Comparison of ENCODE assay signal across 29 mouse cellular contexts in genomic region chr2:91085494-91086391, GRCm38 (mm10). TPM values are rescaled to one million over a fixed set of nuclear protein-coding genes. Genes with fewer than 3 reads are reported as not detected.
A peak's percentile ranks its signal among the peaks of the same experiment; 100 is the strongest.
DNase-seq lines count a peak whose midpoint lies in the region; ATAC-seq and TF ChIP-seq lines count a peak whose summit lies in the region.
"Had no signal": no experiment of that assay in that cellular context is flagged by ENCODE, and none has a peak within 500 bp of the region (broad histone marks: within the 10 kb centered on the region; RNA-seq: fewer than 3 reads in every experiment).

No protein-coding gene starts in this region.

- peak overlapping the region; percentile 62 for H3K27ac ChIP-seq in liver, adult 2 months (replicated peaks; ENCODE audit: insufficient read depth, low read depth, low read length)
- no peak overlapping the region for H3K27ac ChIP-seq in liver, embryonic 12.5 days
- no peak overlapping the region for H3K27ac ChIP-seq in midbrain, embryonic 12.5 days (replicated peaks)
- no peak overlapping the region for H3K27ac ChIP-seq in midbrain, embryonic 13.5 days
- H3K27ac ChIP-seq in brown adipose tissue, adult 24 weeks (replicated peaks; ENCODE audit: low read depth, low read length): peak overlapping the region; percentile 71
- peak overlapping the region; percentile 100 for H3K27ac ChIP-seq in macrophage
- H3K27ac ChIP-seq: embryonic facial prominence, embryonic 15.5 days; heart, embryonic 13.5 days; kidney, postnatal 0 days; lung, embryonic 15.5 days; neural tube, embryonic 13.5 days; stomach, embryonic 15.5 days had no signal

- H3K9me3 ChIP-seq in liver, embryonic 12.5 days (replicated peaks): no peaks in the 10 kb centered on the region
- no peaks in the 10 kb centered on the region for H3K9me3 ChIP-seq in midbrain, embryonic 12.5 days
- H3K9me3 ChIP-seq in midbrain, embryonic 13.5 days: no peaks in the 10 kb centered on the region
- H3K9me3 ChIP-seq: embryonic facial prominence, embryonic 15.5 days; heart, embryonic 13.5 days; liver, embryonic 13.5 days; lung, embryonic 15.5 days; neural tube, embryonic 13.5 days; stomach, embryonic 15.5 days had no signal

- H3K4me2 ChIP-seq in liver, embryonic 12.5 days: no peak overlapping the region
- no peak overlapping the region for H3K4me2 ChIP-seq in midbrain, embryonic 12.5 days (replicated peaks)
- H3K4me2 ChIP-seq in midbrain, embryonic 13.5 days (replicated peaks): no peak overlapping the region
- H3K4me2 ChIP-seq: embryonic facial prominence, embryonic 15.5 days; heart, embryonic 13.5 days; liver, embryonic 13.5 days; lung, embryonic 15.5 days; neural tube, embryonic 13.5 days; stomach, embryonic 15.5 days had no signal

- TF ChIP-seq POLR2A in liver, adult 2 months (IDR thresholded peaks at IDR 0.05; ENCODE audit: extremely low read depth, insufficient read depth, low read length): no peak

- H3K79me2 ChIP-seq in liver, adult 2 months (ENCODE audit: control insufficient read depth, insufficient read depth, low read length): no peaks in the 10 kb centered on the region
- peaks cover 87% of the 10 kb centered on the region for H3K79me2 ChIP-seq in macrophage (ENCODE audit: inconsistent target)

- H3K4me3 ChIP-seq in liver, adult 2 months (ENCODE audit: insufficient read depth, low read depth, low read length): no peak overlapping the region
- no peak overlapping the region for H3K4me3 ChIP-seq in liver, embryonic 12.5 days
- no peak overlapping the region for H3K4me3 ChIP-seq in midbrain, embryonic 12.5 days
- H3K4me3 ChIP-seq in midbrain, embryonic 13.5 days (replicated peaks): no peak overlapping the region
- no peak overlapping the region for H3K4me3 ChIP-seq in brown adipose tissue, adult 24 weeks (ENCODE audit: insufficient read depth, low read depth, low read length)
- H3K4me3 ChIP-seq in macrophage (ENCODE audit: inconsistent target): no peak overlapping the region
- H3K4me3 ChIP-seq: embryonic facial prominence, embryonic 15.5 days; heart, embryonic 13.5 days; liver, embryonic 13.5 days; lung, embryonic 15.5 days; neural tube, embryonic 13.5 days; stomach, embryonic 15.5 days had no signal

- H3K36me3 ChIP-seq in liver, adult 2 months (ENCODE audit: control insufficient read depth, insufficient read depth, low read length): no peaks in the 10 kb centered on the region
- H3K36me3 ChIP-seq in liver, embryonic 12.5 days: no peaks in the 10 kb centered on the region
- no peaks in the 10 kb centered on the region for H3K36me3 ChIP-seq in midbrain, embryonic 12.5 days
- H3K36me3 ChIP-seq in midbrain, embryonic 13.5 days: no peaks in the 10 kb centered on the region
- peaks cover 18% of the 10 kb centered on the region; the same call in 1 of the 2 replicates for H3K36me3 ChIP-seq in macrophage (ENCODE audit: inconsistent target)
- H3K36me3 ChIP-seq: embryonic facial prominence, embryonic 15.5 days; heart, embryonic 13.5 days; liver, embryonic 13.5 days; lung, embryonic 15.5 days; neural tube, embryonic 13.5 days; stomach, embryonic 15.5 days had no signal

- WGBS in liver, adult 2 months: 90% methylated on average over 14 of the region's 14 CpGs
- 70% methylated on average over 14 of the region's 14 CpGs for WGBS in liver, embryonic 12.5 days (ENCODE audit: insufficient replicate concordance)
- 85% methylated on average over 14 of the region's 14 CpGs for WGBS in midbrain, embryonic 12.5 days
- WGBS in midbrain, embryonic 13.5 days: 86% methylated on average over 14 of the region's 14 CpGs
- 76% methylated on average over 14 of the region's 14 CpGs for WGBS in macrophage (ENCODE audit: missing documents)

- DNase-seq in liver, adult 2 months (ENCODE audit: extremely low read depth, low read depth, low spot score): no peak
- no peak for DNase-seq in layer of hippocampus, postnatal 10 days (ENCODE audit: low spot score in 2 of 2)
- DNase-seq in adrenal gland, postnatal 10 days: no peak
- DNase-seq: adrenal gland, adult 2 months; B cell, adult 2 months; cerebellum, adult 18-20 months; cerebellum, postnatal 10 days; heart, postnatal 10 days; kidney, adult 18-20 months; kidney, postnatal 4 days; layer of hippocampus, postnatal 36 days; liver, embryonic 13.5 days; right cerebral cortex, postnatal 4 days had no signal

- TF ChIP-seq CTCF in liver, adult 2 months (IDR thresholded peaks at IDR 0.05; ENCODE audit: low read depth, low read length): no peak

- H3K9ac ChIP-seq in liver, adult 2 months (ENCODE audit: low read depth, low read length): peak overlapping the region; percentile 48; the same call in 1 of the 2 replicates
- no peak overlapping the region for H3K9ac ChIP-seq in liver, embryonic 12.5 days
- H3K9ac ChIP-seq in midbrain, embryonic 12.5 days (replicated peaks): 0 out of 2 replicates have a peak overlapping the region, but pooled peaks have one; percentile 11
- no peak overlapping the region for H3K9ac ChIP-seq in midbrain, embryonic 13.5 days (replicated peaks)
- H3K9ac ChIP-seq: embryonic facial prominence, embryonic 15.5 days; heart, embryonic 13.5 days; liver, embryonic 13.5 days; lung, embryonic 15.5 days; neural tube, embryonic 13.5 days; stomach, embryonic 15.5 days had no signal

- H3K4me1 ChIP-seq in liver, adult 2 months (ENCODE audit: control insufficient read depth, insufficient read depth, low read length): no peaks in the 10 kb centered on the region
- peaks cover 50% of the 10 kb centered on the region for H3K4me1 ChIP-seq in liver, embryonic 12.5 days
- no peaks in the 10 kb centered on the region for H3K4me1 ChIP-seq in midbrain, embryonic 12.5 days
- no peaks in the 10 kb centered on the region for H3K4me1 ChIP-seq in midbrain, embryonic 13.5 days (replicated peaks)
- peaks cover 8% of the 10 kb centered on the region for H3K4me1 ChIP-seq in brown adipose tissue, adult 24 weeks (ENCODE audit: control insufficient read depth, insufficient read depth, insufficient read length, low read length)
- H3K4me1 ChIP-seq: embryonic facial prominence, embryonic 15.5 days; lung, embryonic 15.5 days; neural tube, embryonic 13.5 days; stomach, embryonic 15.5 days had no signal

- H3K27me3 ChIP-seq in liver, adult 2 months (ENCODE audit: control insufficient read depth, insufficient read depth, low read length): no peaks in the 10 kb centered on the region
- no peaks in the 10 kb centered on the region for H3K27me3 ChIP-seq in liver, embryonic 12.5 days (replicated peaks)
- 0 out of 2 replicates have a peak, but pooled peaks cover 5% of the 10 kb centered on the region for H3K27me3 ChIP-seq in midbrain, embryonic 12.5 days
- H3K27me3 ChIP-seq in midbrain, embryonic 13.5 days: no peaks in the 10 kb centered on the region
- H3K27me3 ChIP-seq: embryonic facial prominence, embryonic 15.5 days; lung, embryonic 15.5 days; neural tube, embryonic 13.5 days; stomach, embryonic 15.5 days had no signal

- no peak for ATAC-seq in liver, embryonic 12.5 days
- ATAC-seq in midbrain, embryonic 12.5 days (ENCODE audit: low FRiP score, low read depth): no peak
- no peak for ATAC-seq in midbrain, embryonic 13.5 days
- ATAC-seq: activated CD4-positive, CD25-positive, alpha-beta regulatory T cell, adult 4 months; forebrain, embryonic 14.5 days; hindbrain, embryonic 16.5 days had no signal

RNA-seq across cellular contexts. Expression of gene Spi1, which starts 3.6 kb away (rescaled TPM):
- 3.7 and 4.8 TPM in 2 replicates for total RNA-seq in liver, adult 2 months (2014; rRNA removed)
- polyA plus RNA-seq in liver, adult 2 months (2012; rRNA removed): 9.5 and 16.5 TPM in 2 replicates
- polyA plus RNA-seq in liver, embryonic 12.5 days (2016; fragmentation: Nextera tagmentation; extraction: Ambion mirVana): 16.8 and 18.5 TPM in 2 replicates
- polyA plus RNA-seq in midbrain, embryonic 12.5 days (2016; fragmentation: Nextera tagmentation; extraction: Ambion mirVana): 3.3 and 4.8 TPM in 2 replicates
- polyA plus RNA-seq in midbrain, embryonic 13.5 days (2015; fragmentation: Nextera tagmentation; extraction: Ambion mirVana): 1.8 and 3.0 TPM in 2 replicates
- polyA plus RNA-seq in brown adipose tissue, adult 24 weeks (2012; ENCODE audit: insufficient read depth, insufficient read length, missing spikeins): 7.6 and 9.3 TPM in 2 replicates
- total RNA-seq in macrophage (2018; cell fraction: chromatin; rRNA removed): 100 to 1,000 TPM in 21 of 26 experiments, 10 to 100 TPM in 5; 72.3 to 238 (median 156) TPM
- 100 to 1,000 TPM; 241 to 433 (median 325) TPM for total RNA-seq in macrophage (2018; cell fraction: cytosol; rRNA removed)
- total RNA-seq in macrophage (2018; cell fraction: nucleus; rRNA removed): 100 to 1,000 TPM; 111 to 275 (median 166) TPM
- polyA plus RNA-seq in macrophage (2018): 298 to 440 TPM (median 373 TPM) in 3 replicates
- 1 to 10 TPM; 4.5 to 6.0 TPM for total RNA-seq in layer of hippocampus, postnatal 10 days (2021)
- 1 to 10 TPM; 5.3 to 8.7 TPM for total RNA-seq in adrenal gland, postnatal 10 days (2021)
- polyA plus RNA-seq: activated CD4-positive, CD25-positive, alpha-beta regulatory T cell, adult 4 months had no signal

RNA-seq across cellular contexts. Expression of gene Slc39a13, which starts 15.5 kb away (rescaled TPM):
- total RNA-seq in liver, adult 2 months (2014; rRNA removed): 4.3 and 6.8 TPM in 2 replicates
- 13.1 and 17.5 TPM in 2 replicates for polyA plus RNA-seq in liver, adult 2 months (2012; rRNA removed)
- 15.1 and 15.3 TPM in 2 replicates for polyA plus RNA-seq in liver, embryonic 12.5 days (2016; fragmentation: Nextera tagmentation; extraction: Ambion mirVana)
- polyA plus RNA-seq in midbrain, embryonic 12.5 days (2016; fragmentation: Nextera tagmentation; extraction: Ambion mirVana): 29.4 and 30.8 TPM in 2 replicates
- polyA plus RNA-seq in midbrain, embryonic 13.5 days (2015; fragmentation: Nextera tagmentation; extraction: Ambion mirVana): 25.0 and 29.4 TPM in 2 replicates
- 22.4 and 24.6 TPM in 2 replicates for polyA plus RNA-seq in brown adipose tissue, adult 24 weeks (2012; ENCODE audit: insufficient read depth, insufficient read length, missing spikeins)
- total RNA-seq in macrophage (2018; cell fraction: chromatin; rRNA removed): 100 to 1,000 TPM in 15 of 26 experiments, 10 to 100 TPM in 11; 69.4 to 316 (median 143) TPM
- 10 to 100 TPM; 14.7 to 47.5 (median 21.7) TPM for total RNA-seq in macrophage (2018; cell fraction: cytosol; rRNA removed)
- total RNA-seq in macrophage (2018; cell fraction: nucleus; rRNA removed): 100 to 1,000 TPM in 11 of 26 experiments, 10 to 100 TPM in 15; 53.4 to 149 (median 91.2) TPM
- polyA plus RNA-seq in macrophage (2018): 19.8 to 23.0 TPM (median 21.8 TPM) in 3 replicates
- total RNA-seq in layer of hippocampus, postnatal 10 days (2021): 10 to 100 TPM; 26.4 to 28.9 TPM
- 10 to 100 TPM; 22.3 to 30.5 TPM for total RNA-seq in adrenal gland, postnatal 10 days (2021)

RNA-seq across cellular contexts. Expression of gene Psmc3, which starts 31.9 kb away (rescaled TPM):
- 147 and 190 TPM in 2 replicates for total RNA-seq in liver, adult 2 months (2014; rRNA removed)
- 69.4 and 71.4 TPM in 2 replicates for polyA plus RNA-seq in liver, adult 2 months (2012; rRNA removed)
- polyA plus RNA-seq in liver, embryonic 12.5 days (2016; fragmentation: Nextera tagmentation; extraction: Ambion mirVana): 220 and 223 TPM in 2 replicates
- 283 and 291 TPM in 2 replicates for polyA plus RNA-seq in midbrain, embryonic 12.5 days (2016; fragmentation: Nextera tagmentation; extraction: Ambion mirVana)
- polyA plus RNA-seq in midbrain, embryonic 13.5 days (2015; fragmentation: Nextera tagmentation; extraction: Ambion mirVana): 251 and 254 TPM in 2 replicates
- polyA plus RNA-seq in brown adipose tissue, adult 24 weeks (2012; ENCODE audit: insufficient read depth, insufficient read length, missing spikeins): 157 and 167 TPM in 2 replicates
- 100 to 1,000 TPM in 7 of 26 experiments, 10 to 100 TPM in 19; 25.0 to 117 (median 78.2) TPM for total RNA-seq in macrophage (2018; cell fraction: chromatin; rRNA removed)
- total RNA-seq in macrophage (2018; cell fraction: cytosol; rRNA removed): 100 to 1,000 TPM; 117 to 186 (median 143) TPM
- total RNA-seq in macrophage (2018; cell fraction: nucleus; rRNA removed): 100 to 1,000 TPM in 6 of 26 experiments, 10 to 100 TPM in 20; 39.9 to 113 (median 78.9) TPM
- polyA plus RNA-seq in macrophage (2018): 149 to 321 TPM (median 192 TPM) in 3 replicates
- 100 to 1,000 TPM; 190 to 221 TPM for total RNA-seq in layer of hippocampus, postnatal 10 days (2021)
- total RNA-seq in adrenal gland, postnatal 10 days (2021): 100 to 1,000 TPM; 174 to 182 TPM

RNA-seq across cellular contexts. Expression of gene Mybpc3, which starts 32.2 kb away (rescaled TPM):
- total RNA-seq in liver, adult 2 months (2014; rRNA removed): 0.07 TPM in 1 of 2 replicates, not detected in the other
- polyA plus RNA-seq in liver, adult 2 months (2012; rRNA removed): 0.01 and 0.04 TPM in 2 replicates
- polyA plus RNA-seq in liver, embryonic 12.5 days (2016; fragmentation: Nextera tagmentation; extraction: Ambion mirVana): 0.23 and 0.39 TPM in 2 replicates
- 0.16 and 0.32 TPM in 2 replicates for polyA plus RNA-seq in midbrain, embryonic 12.5 days (2016; fragmentation: Nextera tagmentation; extraction: Ambion mirVana)
- polyA plus RNA-seq in midbrain, embryonic 13.5 days (2015; fragmentation: Nextera tagmentation; extraction: Ambion mirVana): not detected in 2 replicates
- polyA plus RNA-seq in brown adipose tissue, adult 24 weeks (2012; ENCODE audit: insufficient read depth, insufficient read length, missing spikeins): not detected in 2 replicates
- total RNA-seq in macrophage (2018; cell fraction: chromatin; rRNA removed): 10 to 100 TPM in 7 of 26 experiments, 1 to 10 TPM in 19; 1.3 to 19.5 (median 6.7) TPM
- total RNA-seq in macrophage (2018; cell fraction: cytosol; rRNA removed): under 1 TPM; 0.04 to 0.37 (median 0.15) TPM
- total RNA-seq in macrophage (2018; cell fraction: nucleus; rRNA removed): 10 to 100 TPM in 1 of 26 experiments, 1 to 10 TPM in 23, under 1 TPM in 2; 0.69 to 13.1 (median 3.3) TPM
- 0.09 to 0.11 TPM in 2 of 3 replicates, not detected in the other for polyA plus RNA-seq in macrophage (2018)
- under 1 TPM; 0.38 to 0.55 TPM for total RNA-seq in layer of hippocampus, postnatal 10 days (2021)
- under 1 TPM; 0.09 TPM for total RNA-seq in adrenal gland, postnatal 10 days (2021)
- total RNA-seq: gastrocnemius, adult 18-20 months had no signal
- polyA plus RNA-seq: activated CD4-positive, CD25-positive, alpha-beta regulatory T cell, adult 4 months; adrenal gland, adult 2 months; forebrain, embryonic 14.5 days; intestine, embryonic 14.5 days had no signal

RNA-seq across cellular contexts. Expression of gene Rapsn, which starts 50.3 kb away (rescaled TPM):
- total RNA-seq in liver, adult 2 months (2014; rRNA removed): 0.07 TPM in 1 of 2 replicates, not detected in the other
- 0.09 TPM in 1 of 2 replicates, not detected in the other for polyA plus RNA-seq in liver, adult 2 months (2012; rRNA removed)
- polyA plus RNA-seq in liver, embryonic 12.5 days (2016; fragmentation: Nextera tagmentation; extraction: Ambion mirVana): 0.57 and 0.94 TPM in 2 replicates
- polyA plus RNA-seq in midbrain, embryonic 12.5 days (2016; fragmentation: Nextera tagmentation; extraction: Ambion mirVana): 0.94 and 1.4 TPM in 2 replicates
- polyA plus RNA-seq in midbrain, embryonic 13.5 days (2015; fragmentation: Nextera tagmentation; extraction: Ambion mirVana): 0.48 and 0.54 TPM in 2 replicates
- 0.71 and 2.3 TPM in 2 replicates for polyA plus RNA-seq in brown adipose tissue, adult 24 weeks (2012; ENCODE audit: insufficient read depth, insufficient read length, missing spikeins)
- 1 to 10 TPM in 10 of 26 experiments, under 1 TPM in 1, not detected in 15; 0.55 to 5.4 (median 2.3) TPM for total RNA-seq in macrophage (2018; cell fraction: chromatin; rRNA removed)
- total RNA-seq in macrophage (2018; cell fraction: cytosol; rRNA removed): 10 to 100 TPM; 11.2 to 39.7 (median 20.6) TPM
- total RNA-seq in macrophage (2018; cell fraction: nucleus; rRNA removed): 10 to 100 TPM in 2 of 26 experiments, 1 to 10 TPM in 24; 1.0 to 11.2 (median 4.9) TPM
- 6.3 to 39.6 TPM (median 12.2 TPM) in 3 replicates for polyA plus RNA-seq in macrophage (2018)
- total RNA-seq in layer of hippocampus, postnatal 10 days (2021): under 1 TPM in 1 of 2 experiments, not detected in 1; 0.57 TPM
- total RNA-seq in adrenal gland, postnatal 10 days (2021): 1 to 10 TPM; 1.7 to 5.0 TPM

Comparison
In these comparisons a context has a peak if more than half of its experiments do, and no peak if none do; other contexts are left out.
1. H3K27ac ChIP-seq: peak in liver, adult 2 months (single experiment), brown adipose tissue, adult 24 weeks (single experiment) and macrophage (single experiment); none in liver, embryonic 12.5 days (single experiment), midbrain, embryonic 12.5 days (single experiment) and midbrain, embryonic 13.5 days (single experiment).
2. H3K9ac ChIP-seq: peak in liver, adult 2 months (single experiment) and midbrain, embryonic 12.5 days (single experiment); none in liver, embryonic 12.5 days (single experiment) and midbrain, embryonic 13.5 days (single experiment).
3. RNA of gene Spi1, which starts 3.6 kb away (polyA plus RNA-seq): 298 to 440 TPM in macrophage; 16.8 to 18.5 TPM in liver, embryonic 12.5 days, 9.5 to 16.5 TPM in liver, adult 2 months, 7.6 to 9.3 TPM in brown adipose tissue, adult 24 weeks, 3.3 to 4.8 TPM in midbrain, embryonic 12.5 days and 1.8 to 3.0 TPM in midbrain, embryonic 13.5 days; every median in the first group is over 10 times any median in the second.